Mouse (Mus musculus) E14TG2a.4 (cell line): ENCODE results near the gene Emilin2.

Source experiments
- H3K27me3 ChIP-seq: 2 replicates; pipeline ENCODE4 v1.6.1; 2014; ENCODE audit warnings: low read length, control low read depth; ENCODE audit not compliant: insufficient read depth
- H3K36me3 ChIP-seq: 2 replicates; pipeline ENCODE4 v1.6.1; 2014; ENCODE audit warnings: low read length, control low read depth; ENCODE audit not compliant: insufficient read depth
- H3K4me1 ChIP-seq: replicated peaks from 2 replicates; pipeline ENCODE4 v1.6.1; 2014; ENCODE audit warnings: low read depth, low read length, control low read depth
- H3K4me3 ChIP-seq: replicated peaks from 2 replicates; pipeline ENCODE4 v1.5.1; 2014; ENCODE audit warnings: mild to moderate bottlenecking, low read length
- H3K9me3 ChIP-seq: 2 replicates; pipeline ENCODE4 v1.6.1; 2014; ENCODE audit warnings: low read length, control low read depth
- CTCF ChIP-seq: conservative IDR thresholded peaks from 2 replicates; pipeline ENCODE4 v1.5.1; 2014; ENCODE audit warnings: low read length
- NANOG ChIP-seq: IDR thresholded peaks from 2 replicates; pipeline ENCODE4 v1.6.1; 2014; ENCODE audit warnings: borderline replicate concordance, low read length, mixed read lengths
- POU5F1 ChIP-seq: IDR thresholded peaks from 2 replicates; pipeline ENCODE4 v1.6.1; 2014; ENCODE audit warnings: low read length, borderline replicate concordance

Gene Emilin2

DNA sequence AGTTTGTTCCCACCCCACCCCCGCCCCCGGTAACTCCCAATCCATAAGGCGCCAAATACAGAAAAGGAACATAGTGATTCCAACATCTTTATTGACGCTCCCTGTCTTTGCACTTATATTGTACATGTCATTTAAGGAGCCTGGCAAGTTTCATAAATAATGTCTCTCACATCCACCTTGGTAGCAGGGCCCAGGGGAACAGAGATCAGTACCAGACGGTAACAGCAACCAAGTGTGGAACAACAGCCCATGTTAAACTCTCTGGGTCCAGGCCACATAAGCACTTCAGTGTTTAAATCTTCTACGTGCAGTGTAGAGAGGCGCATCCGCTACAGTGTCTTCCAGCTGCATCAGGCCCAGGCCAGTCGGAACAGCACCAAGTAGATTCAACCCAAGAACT lies 59.7 kb downstream of the Emilin2 start:
- Histone ChIP-seq H3K9me3 (no peaks in the 10 kb centered on the region), H3K36me3 (peaks cover 8% of the 10 kb centered on the region), H3K27me3 (no peaks in the 10 kb centered on the region), H3K4me1 (peaks cover 38% of the 10 kb centered on the region), H3K4me3 (no peak overlapping the region)
- TF ChIP-seq POU5F1 (no peak), CTCF (no peak), NANOG (no peak)

DNA sequence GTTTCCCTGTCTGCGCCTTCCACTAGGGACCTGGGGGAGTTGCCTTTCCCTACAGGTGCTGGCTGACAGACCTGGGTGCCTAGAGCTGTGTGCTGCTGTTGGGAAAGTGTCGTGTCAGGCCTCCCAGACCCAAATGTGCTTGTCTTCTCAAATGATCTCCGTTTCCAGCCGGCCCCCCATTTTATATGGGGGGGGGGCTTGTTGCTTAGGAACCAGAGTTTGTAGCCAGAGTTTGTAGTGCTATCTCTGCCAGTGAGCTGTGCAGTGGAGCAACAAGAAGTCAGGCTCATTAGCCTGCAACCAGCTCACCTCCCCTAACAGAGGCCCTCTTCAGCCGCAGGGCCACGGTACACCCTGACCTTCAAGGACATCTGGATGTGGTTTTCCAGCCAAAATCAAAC lies 60.2 kb downstream of the Emilin2 start:
- no peak for TF ChIP-seq CTCF
- no peak for TF ChIP-seq NANOG
- TF ChIP-seq POU5F1, result no peak
- H3K9me3 ChIP-seq, result no peaks in the 10 kb centered on the region
- no peaks in the 10 kb centered on the region for H3K27me3 ChIP-seq
- H3K4me1 ChIP-seq, result peaks cover 36% of the 10 kb centered on the region
- no peak overlapping the region for H3K4me3 ChIP-seq
- H3K36me3 ChIP-seq, result peaks cover 13% of the 10 kb centered on the region

DNA sequence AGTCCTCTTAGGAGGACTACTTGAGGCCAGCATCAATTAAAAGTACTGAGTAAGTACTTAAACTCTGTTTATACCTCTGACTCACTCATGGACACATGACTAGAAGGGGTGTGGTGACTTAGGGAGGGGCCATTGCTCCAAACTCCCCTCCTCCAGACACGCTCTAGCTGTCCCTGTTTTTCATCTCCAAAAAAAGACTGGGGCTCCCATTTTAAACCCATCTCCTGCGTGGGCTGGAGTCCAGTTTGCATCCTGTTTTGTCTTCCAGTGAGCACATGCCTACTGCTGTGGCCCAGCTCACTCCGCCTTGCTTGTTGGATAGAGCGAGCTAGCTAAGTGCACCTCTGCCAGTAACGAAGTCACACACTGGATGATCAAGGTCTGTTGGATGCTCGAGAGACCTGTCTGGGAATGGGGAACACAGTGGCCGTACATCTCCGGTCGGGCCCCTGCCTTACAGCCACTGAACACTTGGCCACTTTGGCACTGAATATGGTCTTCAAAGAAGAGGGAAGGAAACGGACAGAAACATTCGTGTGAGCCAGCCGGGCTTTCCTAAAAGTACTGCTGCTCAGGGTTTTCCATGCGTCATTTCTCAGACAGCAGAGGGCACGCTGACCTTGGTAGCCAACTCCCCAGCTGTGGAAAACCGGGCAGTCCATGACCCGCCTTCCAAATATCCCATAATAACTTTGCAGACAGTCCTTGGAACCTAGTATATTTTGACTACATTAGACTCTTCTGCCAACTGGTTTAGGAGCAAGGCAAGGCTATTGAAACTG lies 60.8 kb downstream of the Emilin2 start:
- H3K9me3 ChIP-seq, result no peaks in the 10 kb centered on the region
- H3K4me3 ChIP-seq, result peak overlapping the region; percentile 13; the same call in 1 of the 2 replicates
- H3K4me1 ChIP-seq, result peaks cover 30% of the 10 kb centered on the region
- TF ChIP-seq CTCF, result no peak
- TF ChIP-seq NANOG, result no peak
- no peak for TF ChIP-seq POU5F1
- H3K27me3 ChIP-seq, result no peaks in the 10 kb centered on the region
- H3K36me3 ChIP-seq, result peaks cover 16% of the 10 kb centered on the region

DNA sequence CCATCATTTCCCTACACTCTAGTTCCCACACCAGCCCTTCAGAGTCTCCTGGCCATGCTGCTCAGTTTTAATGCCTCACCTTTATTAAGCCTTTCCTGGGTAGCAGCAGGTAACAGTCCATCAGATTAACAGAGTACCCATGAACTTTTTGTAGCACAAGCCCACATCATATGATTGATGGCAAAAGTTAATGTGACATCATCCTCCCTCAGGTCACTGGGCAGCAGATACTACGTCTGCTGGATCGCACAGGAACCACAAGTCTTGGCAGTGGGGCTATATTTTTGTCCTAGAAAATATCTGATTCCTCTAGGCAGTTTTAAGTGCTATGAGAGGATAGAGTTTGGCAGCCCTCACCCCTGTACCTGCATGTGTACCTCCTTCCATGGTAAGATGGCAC lies 61.7 kb downstream of the Emilin2 start:
- TF ChIP-seq CTCF, result no peak
- no peak for TF ChIP-seq NANOG

DNA sequence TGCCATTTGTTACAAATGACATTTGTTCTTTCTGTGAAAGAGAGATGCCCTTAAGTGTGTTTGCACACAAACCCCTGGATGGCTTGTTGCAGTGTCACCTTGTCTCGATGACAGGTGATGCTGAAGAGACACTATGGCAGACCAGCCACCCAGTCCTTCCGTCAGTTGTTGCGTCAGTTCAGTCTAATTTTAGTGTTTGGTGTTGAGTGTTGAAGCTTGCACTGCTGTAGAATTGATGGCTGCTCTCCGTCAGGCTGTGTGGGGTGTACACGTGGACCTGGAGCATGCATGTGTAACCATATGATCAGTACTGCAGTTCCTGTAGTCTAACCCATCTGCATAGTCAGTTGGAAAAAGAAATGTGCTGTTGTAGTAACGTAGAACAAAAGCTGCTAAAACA lies 62.8 kb downstream of the Emilin2 start:
- peaks cover 25% of the 10 kb centered on the region for H3K4me1 ChIP-seq
- no peak for TF ChIP-seq NANOG
- no peak for TF ChIP-seq CTCF
- no peak for TF ChIP-seq POU5F1
- H3K36me3 ChIP-seq, result peaks cover 23% of the 10 kb centered on the region
- H3K4me3 ChIP-seq, result no peak overlapping the region
- no peaks in the 10 kb centered on the region for H3K27me3 ChIP-seq
- H3K9me3 ChIP-seq, result no peaks in the 10 kb centered on the region

More for the DNA sequence above, 61.7 kb downstream of the Emilin2 start:
- peaks cover 25% of the 10 kb centered on the region for H3K4me1 ChIP-seq
- H3K9me3 ChIP-seq, result no peaks in the 10 kb centered on the region
- peaks cover 16% of the 10 kb centered on the region for H3K36me3 ChIP-seq
- no peaks in the 10 kb centered on the region for H3K27me3 ChIP-seq
- H3K4me3 ChIP-seq, result no peak overlapping the region

DNA sequence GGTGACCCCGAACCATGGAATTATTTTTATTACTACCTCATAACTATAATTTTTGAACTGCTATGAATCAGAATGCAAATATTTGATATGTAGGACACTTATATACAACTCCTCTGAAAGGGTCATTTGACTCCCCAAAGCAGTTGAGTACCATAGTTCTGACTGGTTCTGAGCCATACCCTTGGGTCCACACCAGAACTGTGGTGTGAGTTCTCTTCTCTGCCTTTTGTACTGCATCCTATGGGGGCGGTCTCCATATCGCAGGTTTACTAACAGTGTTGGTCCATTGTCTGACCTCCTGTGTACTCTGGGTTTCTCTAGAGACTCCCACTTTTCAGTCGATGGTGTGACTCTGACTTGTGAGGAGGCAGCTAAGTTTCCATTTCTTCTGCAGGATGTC lies 65.8 kb downstream of the Emilin2 start:
- H3K4me3 ChIP-seq, result no peak overlapping the region
- no peaks in the 10 kb centered on the region for H3K27me3 ChIP-seq
- H3K4me1 ChIP-seq, result peaks cover 11% of the 10 kb centered on the region
- H3K36me3 ChIP-seq, result peaks cover 53% of the 10 kb centered on the region
- TF ChIP-seq NANOG (no peak), POU5F1 (no peak), CTCF (no peak)
- no peaks in the 10 kb centered on the region for H3K9me3 ChIP-seq

DNA sequence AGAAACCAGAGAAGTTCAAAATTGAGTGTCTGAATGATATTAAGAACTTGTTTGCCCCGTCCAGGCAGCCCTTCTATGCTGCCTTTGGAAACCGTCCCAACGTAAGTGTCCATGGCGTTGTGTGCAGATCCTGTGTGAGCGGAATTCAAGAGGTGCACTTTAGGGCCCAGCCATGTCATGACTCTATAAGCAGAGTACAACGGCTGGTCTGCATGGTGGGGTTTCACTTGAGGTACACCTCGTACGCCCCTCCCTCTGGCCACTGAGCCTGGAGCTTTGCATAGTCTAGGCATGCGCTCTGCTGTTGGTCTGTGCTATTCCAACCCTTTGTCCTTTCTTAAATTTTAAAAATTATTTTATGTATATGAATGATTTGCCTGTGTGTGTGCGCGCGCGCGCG lies 66.6 kb downstream of the Emilin2 start:
- Histone ChIP-seq H3K4me3 (no peak overlapping the region), H3K4me1 (0 out of 2 replicates have a peak, but pooled peaks cover 2% of the 10 kb centered on the region), H3K27me3 (no peaks in the 10 kb centered on the region), H3K9me3 (no peaks in the 10 kb centered on the region), H3K36me3 (peaks cover 57% of the 10 kb centered on the region)
- TF ChIP-seq NANOG, result no peak
- no peak for TF ChIP-seq POU5F1
- TF ChIP-seq CTCF, result no peak

DNA sequence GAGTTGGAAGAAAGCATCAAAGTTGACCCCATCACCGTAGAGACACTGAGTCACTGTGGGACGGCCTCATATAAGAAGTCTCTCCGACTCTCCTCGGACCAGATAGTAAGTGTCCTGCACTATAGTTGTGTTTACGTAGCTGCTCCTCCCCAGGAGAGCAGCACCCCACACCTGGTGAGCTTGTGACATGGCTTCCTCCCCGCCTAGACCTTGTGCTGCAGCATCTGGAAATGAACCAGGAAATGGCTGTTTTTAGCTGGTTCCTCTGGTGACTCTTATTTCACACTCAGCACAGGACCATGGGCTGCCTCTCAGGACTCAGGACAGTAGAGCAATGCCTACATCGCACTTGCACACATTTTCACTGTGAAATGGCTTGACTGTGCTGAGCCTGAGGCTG lies 69.1 kb downstream of the Emilin2 start:
- Histone ChIP-seq H3K4me3 (no peak overlapping the region), H3K36me3 (peaks cover 57% of the 10 kb centered on the region), H3K4me1 (no peaks in the 10 kb centered on the region), H3K27me3 (no peaks in the 10 kb centered on the region), H3K9me3 (no peaks in the 10 kb centered on the region)
- no peak for TF ChIP-seq CTCF
- TF ChIP-seq POU5F1, result no peak
- TF ChIP-seq NANOG, result no peak

DNA sequence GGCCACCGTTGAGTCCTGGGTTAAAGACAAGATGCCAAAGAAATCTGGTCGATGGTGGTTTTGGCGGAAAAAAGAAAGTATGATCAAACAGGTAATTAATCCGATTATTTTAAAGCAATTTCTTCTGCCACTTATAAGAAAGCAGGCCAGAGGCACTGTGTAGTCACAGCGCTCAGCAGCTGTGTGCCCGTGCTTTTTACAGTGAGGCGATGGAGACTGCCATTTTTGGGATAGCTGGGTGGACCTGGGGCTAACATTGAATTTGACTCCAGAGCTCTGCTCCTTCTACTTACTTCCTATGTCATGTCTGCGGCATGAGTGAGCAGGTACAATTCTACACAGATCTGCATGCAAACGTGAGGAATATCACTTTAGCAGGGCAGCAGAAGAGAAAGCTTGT lies 71.0 kb downstream of the Emilin2 start:
- no peaks in the 10 kb centered on the region for H3K4me1 ChIP-seq
- no peaks in the 10 kb centered on the region for H3K27me3 ChIP-seq
- H3K36me3 ChIP-seq, result peaks cover 48% of the 10 kb centered on the region
- no peak for TF ChIP-seq NANOG
- no peak for TF ChIP-seq CTCF
- no peak for TF ChIP-seq POU5F1
- no peaks in the 10 kb centered on the region for H3K9me3 ChIP-seq
- no peak overlapping the region for H3K4me3 ChIP-seq
